Mouse (Mus musculus) kidney, postnatal 14 days (tissue): ENCODE measurements around the gene Eef1a2.

Experiments used
- DNase-seq: peaks from one replicate; pipeline ENCODE4 v3.0.0; 2022; ENCODE audit warnings: mixed read lengths

Eef1a2 gene

DNA sequence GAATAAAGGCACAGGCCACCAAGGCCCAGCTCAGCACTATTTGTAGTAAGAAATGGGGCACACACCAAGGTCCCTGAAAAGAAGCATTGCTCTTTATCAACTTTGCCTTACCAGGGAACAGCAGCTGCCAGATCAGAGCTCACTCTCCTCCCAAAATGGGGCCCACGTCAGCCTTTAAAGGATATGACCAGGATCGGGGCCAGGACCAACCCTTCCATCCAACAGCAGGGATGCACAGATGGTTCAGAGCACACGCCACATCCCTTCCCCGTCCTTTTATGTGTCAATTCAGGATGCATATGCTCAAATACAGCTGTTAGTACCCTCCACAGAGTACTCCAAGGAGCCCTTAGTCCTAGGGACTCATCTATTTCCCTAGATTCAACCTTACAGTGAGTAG is 26.6 kb downstream of the Eef1a2 start:
- no peak for DNase-seq

- DNase-seq: no peak
Observed at GRCm38 (mm10) chr2:181128963-181129362, 27.9 kb downstream of the Eef1a2 start.

DNA sequence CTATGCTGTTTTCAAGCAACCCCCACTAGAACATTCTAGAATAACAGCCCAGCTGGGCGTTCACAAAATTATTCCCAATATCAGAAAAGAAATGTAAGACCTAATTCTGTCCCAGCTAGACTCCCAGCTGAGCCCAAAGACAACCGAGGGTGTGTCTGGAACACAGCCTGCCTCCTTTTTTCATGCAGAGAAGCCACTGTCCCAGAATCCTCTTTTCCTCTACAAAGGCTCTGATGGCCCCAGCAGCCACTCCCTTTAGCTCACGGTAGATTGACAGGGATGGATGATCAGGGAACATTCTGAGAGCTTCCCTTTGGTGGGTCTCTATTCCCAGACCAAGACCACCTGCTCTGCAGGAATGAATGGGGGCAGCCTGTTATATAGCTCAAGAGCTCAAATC is 29.0 kb downstream of the Eef1a2 start:
- no peak for DNase-seq

GRCm38 (mm10) chr2:181125726-181126455 is 30.9 kb downstream of the Eef1a2 start:
- DNase-seq: no peak

- DNase-seq: no peak
Observed at GRCm38 (mm10) chr2:181122642-181123041, 34.2 kb downstream of the Eef1a2 start.

- DNase-seq: no peak
Observed at GRCm38 (mm10) chr2:181120922-181121449, 35.8 kb downstream of the Eef1a2 start.

DNA sequence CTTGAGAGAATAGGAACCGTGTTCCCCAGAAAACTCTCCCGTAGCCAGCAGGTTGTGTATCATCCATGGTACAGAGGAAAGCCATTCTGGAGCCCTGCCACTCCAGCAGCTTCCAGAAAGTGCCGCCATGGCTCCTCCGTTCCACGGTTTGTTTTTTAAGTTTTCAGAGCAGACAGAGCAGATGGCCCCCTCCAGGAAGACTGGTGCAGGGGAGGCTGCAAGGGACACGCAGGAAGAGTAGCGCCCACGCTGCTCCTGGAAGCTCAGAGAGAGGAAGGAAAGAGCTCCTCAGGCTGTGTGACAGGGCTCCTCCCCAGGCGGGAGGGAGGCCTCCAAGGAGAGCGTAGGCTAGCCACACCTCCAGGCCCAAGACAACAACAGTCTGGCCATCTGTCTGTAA is 36.9 kb downstream of the Eef1a2 start:
- DNase-seq: no peak

DNA sequence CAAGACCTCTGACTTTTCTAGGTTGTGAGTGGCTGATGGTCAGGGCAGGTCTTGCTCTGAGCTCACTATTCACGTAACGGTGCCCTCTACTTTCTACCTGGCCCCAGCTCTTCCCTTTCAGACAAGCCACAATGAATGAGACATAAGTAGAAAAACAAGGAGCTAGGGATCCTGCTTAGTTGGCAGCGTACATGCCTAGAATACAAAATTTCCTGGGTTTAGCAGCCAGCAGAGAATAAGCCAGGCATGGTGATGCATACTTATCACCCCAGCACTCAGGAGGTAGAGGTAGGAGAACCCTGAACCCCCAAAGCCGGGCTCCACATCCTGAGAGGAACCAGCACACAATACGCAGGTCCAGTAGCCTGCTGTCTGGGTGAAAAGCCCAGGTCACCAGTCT is 40.4 kb downstream of the Eef1a2 start:
- DNase-seq: no peak

- no peak for DNase-seq
Observed at GRCm38 (mm10) chr2:181115367-181115766, 41.4 kb downstream of the Eef1a2 start.

DNA sequence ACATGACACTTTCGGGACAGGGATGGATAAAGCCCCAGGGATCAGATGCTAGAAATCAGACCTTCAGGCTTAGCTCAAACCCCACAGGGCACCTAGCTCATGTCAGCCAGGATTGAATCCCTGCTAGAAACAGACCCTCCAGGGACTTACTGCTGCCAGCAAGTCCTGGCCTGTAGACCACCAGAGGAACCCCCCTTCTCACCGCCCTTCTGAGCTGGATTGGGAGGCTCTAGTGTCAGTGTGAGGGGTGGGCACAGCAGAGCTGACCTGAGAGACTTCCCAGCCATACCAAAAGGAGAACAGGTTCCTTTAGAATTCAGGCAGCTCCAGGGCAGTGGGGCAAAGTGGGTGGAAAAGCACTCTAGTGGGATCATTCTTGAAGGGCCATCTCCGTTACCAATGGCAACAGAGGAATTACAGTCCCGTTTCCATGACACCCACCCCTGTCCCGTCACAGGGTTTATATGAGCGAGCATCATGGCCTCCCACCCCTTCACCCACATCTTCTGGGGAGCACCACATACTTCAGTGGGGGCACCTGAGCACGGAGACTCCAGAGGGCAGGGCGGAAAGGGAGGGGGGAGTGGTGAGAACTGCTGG is 43.0 kb downstream of the Eef1a2 start:
- no peak for DNase-seq

GRCm38 (mm10) chr2:181111665-181112064 is 45.1 kb downstream of the Eef1a2 start:
- DNase-seq: no peak

DNA sequence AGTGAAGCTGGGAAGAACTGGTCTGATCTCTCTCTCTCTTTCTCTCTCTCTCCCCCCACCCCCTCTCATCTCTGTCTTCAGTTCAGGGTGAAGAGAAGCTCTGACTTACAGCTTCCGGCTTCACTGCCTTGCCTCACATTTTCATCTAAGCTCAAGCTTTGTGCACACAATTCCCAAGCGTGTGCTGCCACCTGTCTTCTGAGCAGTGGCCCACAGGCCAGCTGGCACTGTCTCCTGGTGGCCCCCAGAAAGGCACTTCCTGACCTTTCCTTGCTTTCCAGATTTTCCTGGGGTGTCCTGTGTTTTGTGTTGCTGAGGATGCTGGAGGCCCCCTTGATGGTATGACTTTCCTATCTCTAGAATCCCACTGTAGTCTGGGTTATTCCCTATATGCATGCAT is 52.7 kb downstream of the Eef1a2 start:
- DNase-seq: no peak

DNA sequence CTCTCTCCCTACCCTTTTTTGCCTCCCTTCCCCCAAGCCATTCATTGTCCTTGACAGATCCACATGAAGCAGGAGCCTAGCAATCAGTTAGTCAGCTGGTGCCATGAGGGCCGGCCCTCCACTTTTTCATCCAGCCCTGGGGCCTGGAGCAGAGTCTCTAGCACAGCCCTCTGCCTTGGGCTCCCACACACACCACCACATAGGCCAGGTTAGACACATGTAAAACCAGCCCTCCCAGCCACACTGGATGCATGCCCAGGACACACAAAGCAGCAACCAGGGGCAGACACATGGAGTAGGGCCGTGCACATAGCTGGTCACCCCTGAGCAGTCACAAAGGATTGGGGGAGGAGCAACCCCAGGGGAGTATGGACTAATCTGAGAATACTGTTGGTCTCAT is 54.7 kb downstream of the Eef1a2 start:
- DNase-seq: no peak

DNA sequence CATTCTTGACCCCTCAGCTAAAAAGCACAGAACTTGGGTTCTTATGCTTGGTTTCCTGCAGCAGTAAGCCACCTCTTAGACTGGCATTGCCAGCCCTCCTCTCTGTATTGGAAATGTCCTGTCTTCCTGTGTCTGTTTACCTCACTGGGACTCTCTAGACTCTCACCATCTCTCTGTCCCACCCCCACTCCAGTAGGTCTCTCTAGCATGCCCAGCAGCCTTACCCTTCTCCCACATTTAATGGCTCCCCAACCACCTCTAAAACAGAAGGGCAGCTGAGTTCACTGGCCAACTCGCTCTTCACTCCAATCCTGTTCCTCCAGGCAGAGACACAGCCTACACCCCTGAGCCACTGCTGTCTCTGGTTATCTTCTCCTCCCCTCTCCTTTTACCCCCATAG is 55.2 kb downstream of the Eef1a2 start:
- no peak for DNase-seq

- DNase-seq: no peak
Observed at GRCm38 (mm10) chr2:181100087-181100486, 56.7 kb downstream of the Eef1a2 start.
